Mouse (Mus musculus): Measurements from ENCODE around the gene Col4a5.

Gene Col4a5

DNA sequence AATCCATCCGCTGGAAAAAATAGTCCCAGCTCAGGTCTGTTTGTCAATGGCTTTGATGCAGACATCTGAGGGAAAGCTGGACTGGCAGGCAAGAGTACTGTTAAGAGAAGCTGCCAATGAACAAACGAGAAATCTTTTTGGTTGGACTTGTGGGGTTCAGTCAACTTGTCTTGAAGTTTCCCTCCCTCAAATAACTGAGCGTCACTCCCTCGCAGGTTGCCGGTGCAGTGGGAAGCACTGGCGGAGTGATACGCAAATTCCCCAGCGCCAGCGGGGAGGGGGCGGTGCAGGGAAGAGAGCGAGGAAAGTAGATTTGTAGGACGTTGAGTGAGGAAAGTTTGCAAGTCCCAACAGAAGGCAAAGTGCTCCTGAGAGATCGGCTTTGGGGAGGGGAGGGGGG lies at the start of gene Col4a5:
Gene Col4a5, plus strand, starts transcription at position 276 of the 400 bp plus-strand sequence.
- DNase-seq = peak in 1 of 2 experiments; percentile 3

DNA sequence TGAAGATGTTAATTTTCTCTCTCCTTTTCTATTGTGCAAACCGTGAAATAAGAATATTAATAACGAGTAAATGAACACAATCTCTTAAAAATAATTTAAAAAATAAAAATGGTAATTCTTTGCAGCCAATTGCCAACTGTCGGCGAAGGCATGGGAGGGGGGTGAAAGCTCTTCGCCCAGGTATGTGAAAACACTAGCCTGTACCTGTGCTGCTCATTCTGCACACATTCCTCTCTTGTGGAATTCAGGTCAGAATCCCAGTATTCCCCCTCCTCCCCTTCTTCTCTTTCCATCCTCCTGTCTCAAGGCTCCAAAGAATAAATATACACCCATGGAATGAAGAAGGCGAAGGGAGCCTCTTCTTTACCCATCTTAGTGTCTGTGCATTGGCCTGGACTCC lies 38.4 kb upstream of the Col4a5 start:
- no peak for DNase-seq

DNA sequence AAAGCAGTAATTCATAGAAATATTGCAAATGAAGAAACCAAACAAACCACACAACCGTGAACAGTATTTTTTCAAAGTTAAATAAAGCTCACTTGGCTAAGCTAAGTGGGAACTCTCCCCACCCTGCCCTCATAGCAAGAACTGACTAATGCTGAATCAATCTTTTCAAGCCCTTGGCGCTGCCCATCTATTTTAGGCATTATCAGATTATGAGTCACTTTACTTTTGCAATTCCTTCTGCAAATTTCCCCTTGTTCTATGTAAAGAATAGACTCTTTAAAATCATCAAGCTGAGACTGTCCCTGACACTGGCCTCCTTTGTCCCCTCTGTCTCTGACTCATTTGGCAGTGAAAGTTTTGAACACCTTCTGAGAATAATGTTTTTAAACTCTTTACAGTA lies 35.8 kb upstream of the Col4a5 start:
- no peak for DNase-seq

DNA sequence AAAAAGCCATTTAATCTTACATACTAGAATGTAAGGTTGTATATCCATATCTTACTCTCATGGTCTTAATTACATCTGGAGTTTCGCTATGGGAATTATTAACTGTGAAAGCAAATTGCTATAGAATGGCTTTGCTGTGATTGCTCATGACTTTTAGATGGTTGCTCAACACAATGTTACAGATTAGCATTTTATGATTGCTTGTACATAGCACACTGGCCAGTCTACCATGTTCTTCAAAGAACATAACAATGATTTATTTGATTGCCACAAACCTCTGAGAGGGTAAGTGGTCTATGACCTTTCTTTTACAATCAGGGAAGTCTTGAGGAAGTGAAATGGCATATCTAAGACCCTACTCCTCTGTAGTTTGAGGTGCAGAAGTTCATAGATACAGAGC lies 27.2 kb upstream of the Col4a5 start:
- no peak for DNase-seq

DNA sequence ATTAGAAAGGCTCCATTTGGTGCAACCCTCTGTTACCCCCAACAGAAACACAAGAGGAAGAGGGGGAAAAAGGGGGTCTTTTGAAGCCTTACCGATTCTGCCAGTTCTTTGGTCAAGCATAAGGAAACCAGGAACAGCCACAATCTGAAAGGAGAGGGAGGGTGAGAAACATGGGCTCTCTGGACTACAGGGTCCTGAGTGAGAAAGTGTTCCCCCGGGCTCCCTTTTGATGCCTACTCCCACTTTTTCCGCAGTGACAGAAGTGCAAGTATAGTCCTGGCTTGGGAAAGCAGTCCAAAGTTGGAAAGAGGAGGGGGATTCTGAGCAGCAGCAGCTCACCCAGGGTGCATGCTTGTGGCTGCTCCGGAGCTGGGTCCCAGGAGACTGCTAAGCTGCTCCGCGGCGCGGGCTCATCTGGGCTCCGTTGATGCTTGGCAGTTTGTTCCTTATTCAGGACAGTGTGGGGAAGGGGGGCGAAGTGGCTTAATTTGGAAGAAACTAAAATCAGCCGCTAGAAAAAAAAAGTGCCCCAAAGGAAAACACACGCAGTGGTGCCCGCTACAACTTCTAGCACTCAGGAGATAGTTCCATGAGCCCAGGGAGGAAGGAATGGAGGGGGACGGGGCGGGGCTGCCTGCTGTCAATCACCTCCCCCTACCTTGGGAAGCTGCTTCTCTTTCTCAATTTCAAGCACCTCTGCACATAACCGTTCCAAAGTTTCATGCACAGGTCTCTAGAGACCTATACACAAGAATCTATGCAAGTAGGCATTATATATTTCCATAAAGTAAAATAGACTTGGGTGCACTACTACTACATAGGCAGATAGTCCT lies 1.5 kb upstream of the Col4a5 start, which contains the start of gene Col4a6:
Gene Col4a6, minus strand, starts transcription at position 607 of the 833 bp plus-strand sequence.
- DNase-seq = no peak

DNA sequence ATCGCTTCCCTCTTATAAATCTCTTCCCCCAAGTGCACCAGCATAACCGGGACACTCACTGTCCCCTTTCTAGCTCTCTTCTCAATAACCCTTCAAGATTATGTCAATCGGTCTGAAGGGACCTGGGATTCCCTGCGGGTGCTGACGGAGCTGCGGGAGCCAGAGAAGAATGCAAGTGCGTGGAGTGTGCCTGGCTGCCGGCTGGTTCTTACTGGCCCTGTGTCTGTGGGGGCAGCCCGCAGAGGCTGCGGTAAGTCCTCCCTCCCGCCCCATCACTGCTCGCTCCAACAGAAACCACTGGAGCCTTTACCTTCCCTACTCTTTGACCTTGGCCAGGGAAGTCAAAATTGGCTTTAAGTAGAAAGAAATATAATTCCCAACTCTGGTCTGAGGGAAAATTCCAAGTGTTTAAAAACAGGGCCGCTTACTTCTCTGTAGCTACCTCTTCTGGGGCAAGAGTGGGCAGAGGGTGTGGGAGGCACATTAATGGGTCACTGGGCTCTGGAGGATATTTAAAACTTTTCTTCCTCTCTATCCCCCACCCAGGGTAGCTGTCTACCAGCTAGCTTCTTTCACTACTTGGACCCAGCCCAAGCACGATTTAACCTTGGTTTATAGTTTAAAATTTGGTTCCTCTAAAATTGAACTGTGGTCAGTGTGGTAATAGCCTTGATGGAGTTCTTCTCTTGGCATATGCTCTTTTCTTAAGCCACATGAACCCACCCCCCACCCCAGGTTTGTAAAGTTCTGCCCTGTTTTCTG lies 562 bp downstream of the Col4a5 start:
- no peak for DNase-seq

DNA sequence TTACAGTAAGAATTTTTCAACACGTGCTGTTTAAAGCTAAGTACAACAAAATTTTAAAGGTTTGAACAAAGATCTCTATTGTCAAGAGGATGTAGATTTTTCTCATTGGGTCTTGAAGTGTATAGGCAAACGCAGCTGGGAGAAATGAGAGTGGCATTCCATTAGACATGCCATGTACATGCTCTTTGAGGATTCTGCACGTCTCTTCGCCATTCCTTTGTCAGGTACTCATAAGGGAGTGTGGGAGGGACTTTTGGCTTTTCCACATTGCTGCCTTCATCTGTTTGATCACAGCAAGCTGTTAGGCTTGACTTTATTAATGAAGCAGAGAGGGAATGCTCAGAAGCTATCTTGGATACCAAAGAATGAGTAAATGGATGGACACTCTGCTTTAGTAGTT lies 19.4 kb downstream of the Col4a5 start:
- DNase-seq = no peak

DNA sequence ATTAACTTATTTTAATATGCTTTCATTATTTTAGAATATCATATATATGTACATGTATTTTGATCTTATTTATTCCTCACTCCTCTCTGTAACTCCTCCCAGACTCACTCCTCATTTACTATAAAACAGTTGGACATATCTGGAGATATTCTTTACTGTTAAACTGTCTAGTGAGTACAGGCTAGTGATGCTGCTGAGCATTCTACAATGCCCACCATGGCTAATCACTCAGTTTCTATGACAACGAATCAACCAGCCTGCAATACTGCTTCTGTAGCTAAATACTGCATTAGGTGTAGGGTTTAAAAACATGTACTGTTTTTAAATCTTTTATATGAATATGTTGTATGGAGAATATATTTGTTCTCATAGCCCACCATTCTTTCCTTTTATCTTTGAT lies 27.9 kb downstream of the Col4a5 start:
- DNase-seq = no peak

DNA sequence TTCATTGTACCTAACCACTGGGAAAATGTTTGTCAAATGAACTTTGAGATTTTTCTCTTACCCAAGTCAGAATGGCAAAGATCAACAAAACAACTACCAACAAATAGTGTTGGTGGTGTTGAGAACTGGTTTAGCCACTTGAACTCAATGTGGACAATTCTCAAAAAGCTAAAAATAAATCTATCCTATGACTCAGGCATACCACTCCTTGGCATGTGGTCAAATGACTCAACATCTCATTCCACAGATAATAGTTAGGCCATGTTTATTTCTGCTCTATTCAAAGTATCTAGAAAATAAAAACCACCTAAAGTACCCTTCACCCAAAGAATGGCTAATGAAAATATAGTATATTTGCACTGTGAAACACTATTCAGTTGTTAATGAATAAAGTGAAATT lies 58.3 kb downstream of the Col4a5 start:
- no peak for DNase-seq

DNA sequence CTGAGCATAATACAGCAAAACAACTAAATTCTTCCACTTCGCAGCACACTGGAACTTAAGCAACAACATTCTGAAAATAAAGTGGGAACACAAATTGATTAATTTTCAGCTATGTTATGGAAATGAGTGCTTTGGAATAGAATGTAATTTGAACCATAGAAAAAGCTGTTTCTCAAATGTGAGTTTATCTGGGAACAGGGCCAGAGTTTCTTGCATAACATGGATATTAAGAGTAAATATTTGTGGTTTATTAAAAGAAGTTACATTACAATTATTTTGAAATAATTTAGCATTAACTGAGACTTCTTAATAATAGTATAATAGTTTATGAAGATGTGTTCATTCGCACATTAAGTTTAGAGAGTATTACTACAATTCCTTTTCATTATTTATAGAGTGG lies 72.3 kb downstream of the Col4a5 start:
- no peak for DNase-seq

DNA sequence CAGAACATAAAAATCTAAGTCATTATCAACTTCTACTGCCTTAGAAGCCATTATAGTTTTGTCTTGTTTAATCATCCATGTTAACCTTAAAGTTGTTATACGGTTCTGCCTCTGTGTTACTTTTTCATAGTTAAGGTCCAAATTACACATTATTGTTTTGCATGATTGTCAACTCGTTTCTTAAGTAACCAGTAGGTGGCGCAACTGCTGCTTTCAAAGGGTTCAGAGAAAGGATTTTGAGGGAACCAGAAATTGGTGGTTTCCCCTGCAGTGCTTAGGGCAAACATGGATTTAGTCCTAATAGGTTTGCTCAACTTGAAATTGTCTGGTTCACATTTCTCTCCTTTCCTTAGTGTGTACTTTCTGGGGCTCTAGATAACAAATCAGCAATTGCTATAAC lies 115.1 kb downstream of the Col4a5 start:
- no peak for DNase-seq

DNA sequence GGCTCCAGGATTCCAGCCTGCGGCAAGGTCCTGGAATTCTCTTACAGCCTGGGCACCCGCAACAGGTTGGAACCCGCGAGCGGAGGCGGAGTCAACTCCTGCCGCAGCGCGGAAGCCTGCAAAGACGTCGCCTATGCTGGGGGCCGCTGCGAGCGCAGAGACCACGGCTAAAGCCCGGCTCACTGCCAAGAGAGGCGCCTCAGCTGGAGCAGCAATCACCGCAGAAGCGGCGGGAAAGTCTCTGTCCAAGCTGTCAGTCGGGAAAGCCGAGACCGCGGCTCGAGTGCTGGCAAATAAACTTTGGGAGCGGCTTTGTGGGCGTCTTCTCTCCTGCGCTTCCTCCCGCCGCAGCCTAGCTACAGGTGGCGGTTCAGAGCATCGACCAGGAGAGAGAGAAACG lies 246.5 kb downstream of the Col4a5 start:
- DNase-seq = no peak

DNA sequence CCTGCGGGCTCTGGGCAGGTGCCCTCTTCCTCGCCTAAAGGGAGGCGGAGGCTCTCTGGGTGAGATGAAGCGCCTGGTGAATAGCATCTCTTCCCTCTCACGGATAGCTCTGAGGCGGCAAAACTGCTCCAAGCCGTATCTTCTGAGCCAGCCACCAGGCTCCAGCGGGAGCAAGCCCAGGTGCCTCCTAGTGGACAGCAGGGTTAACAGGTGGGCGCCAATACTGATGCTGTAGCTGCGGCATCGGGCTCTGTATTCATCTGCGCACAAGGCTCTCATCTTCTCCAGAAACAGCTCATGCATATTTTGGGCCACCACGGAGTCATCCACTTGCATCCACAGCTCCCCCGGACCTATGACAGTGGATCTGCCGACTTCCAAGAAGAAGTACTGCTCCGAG lies 248.8 kb downstream of the Col4a5 start:
- no peak for DNase-seq

DNA sequence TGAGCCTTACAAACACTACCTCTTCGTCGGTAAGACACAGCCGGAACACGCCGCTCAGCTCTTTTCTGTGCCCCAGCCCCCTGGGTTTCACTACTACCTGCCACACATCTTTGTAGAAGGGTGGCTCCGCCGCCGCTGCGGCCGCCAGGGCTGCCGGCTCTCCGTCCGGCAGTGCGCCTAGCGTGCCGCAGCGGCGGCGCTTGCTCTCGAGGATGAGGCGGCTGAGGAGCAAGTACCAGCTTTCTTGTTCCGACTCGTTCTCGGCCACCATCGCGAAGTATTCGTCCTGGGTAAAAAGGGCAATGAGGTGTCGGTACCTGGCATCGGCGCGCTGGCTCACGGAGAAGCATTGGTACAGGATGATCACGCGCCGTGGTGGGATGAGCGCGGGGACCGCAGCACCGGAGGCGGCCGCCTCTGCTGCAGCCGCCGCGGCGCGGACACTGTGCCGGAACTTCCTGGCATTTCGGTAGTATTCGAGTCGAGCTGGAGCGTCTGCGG lies 249.3 kb downstream of the Col4a5 start:
- DNase-seq = no peak

DNA sequence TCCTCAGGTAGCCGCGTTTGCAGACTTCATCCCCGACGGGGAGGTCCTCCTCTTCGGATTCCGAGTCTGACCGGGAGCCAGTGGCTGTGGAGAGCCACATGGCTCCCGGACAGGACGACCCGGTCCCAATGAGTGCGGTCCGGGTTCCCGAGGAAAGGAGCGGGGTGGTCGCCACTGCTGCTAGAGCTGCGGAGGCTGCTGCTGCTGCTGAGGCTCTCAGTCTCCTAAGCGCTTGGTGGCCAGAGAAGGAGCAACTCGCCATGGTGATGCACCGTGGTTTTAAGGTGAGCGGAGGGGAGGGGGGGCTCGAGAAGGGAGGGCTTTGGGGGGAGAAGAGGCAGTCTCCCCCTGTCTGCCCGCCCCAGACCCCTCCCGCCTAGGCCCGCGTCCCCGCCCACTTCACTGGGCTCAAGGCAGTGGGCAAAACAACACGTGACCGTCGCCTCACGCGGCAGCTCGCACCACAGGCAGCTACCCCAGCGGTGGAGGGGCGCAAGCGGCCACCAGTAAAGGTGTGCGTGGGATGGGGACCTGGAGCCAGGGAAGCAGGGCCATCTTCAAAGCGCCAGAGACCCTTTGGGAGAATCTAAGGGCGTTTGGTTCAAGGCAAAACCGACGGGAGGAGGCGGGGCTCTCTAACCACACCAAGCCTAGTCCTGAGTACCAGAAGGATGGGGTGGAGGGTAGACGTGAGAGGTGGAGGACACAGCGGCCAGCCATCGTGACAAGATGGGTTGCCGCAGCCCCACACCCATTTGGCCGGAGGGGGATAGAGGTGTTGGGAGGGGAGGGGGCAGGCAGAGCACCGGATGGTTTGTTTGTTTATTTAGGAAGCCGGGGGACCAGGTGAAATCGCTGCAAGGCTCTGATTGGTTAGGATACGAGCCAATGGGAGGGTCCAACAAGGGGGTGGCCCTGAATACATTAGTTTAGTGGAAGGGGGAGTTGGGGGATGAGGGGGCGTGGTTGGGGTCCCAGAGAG lies 250.0 kb downstream of the Col4a5 start, which contains the start of gene Irs4:
Gene Irs4, minus strand, starts transcription at position 327 of the 982 bp plus-strand sequence.
- DNase-seq = no peak

DNA sequence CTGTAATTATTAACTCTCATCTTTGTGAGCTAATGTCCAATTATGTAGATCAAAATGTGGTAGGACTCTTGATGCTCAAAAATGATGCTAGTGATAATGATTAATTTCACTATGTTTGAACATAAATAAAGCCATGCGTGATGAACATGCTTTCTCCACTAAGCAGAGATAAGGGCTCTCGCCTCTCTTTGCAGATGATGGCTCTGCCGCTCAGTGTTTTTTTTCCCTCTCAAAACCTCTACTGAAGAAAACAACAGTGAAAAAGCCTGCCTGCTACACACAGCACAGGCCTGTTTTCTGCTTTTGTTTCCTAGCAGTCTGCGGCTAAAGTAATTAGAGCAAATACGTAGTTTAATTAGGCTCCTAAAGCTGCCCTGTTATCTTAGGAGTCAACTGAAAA lies 254.4 kb downstream of the Col4a5 start:
- DNase-seq = no peak

All from thymus, adult 18-20 months (tissue).